Mouse (Mus musculus) brain, adult 2 months (tissue): ENCODE data around the gene Wdr17.

Experiments used
- DNase-seq: peaks from one replicate; pipeline ENCODE4 v3.0.0; 2011; ENCODE audit warnings: low read depth, low spot score

Wdr17 gene

GRCm38 (mm10) chr8:54886987-54887785 lies at the start of gene Wdr17:
Gene Wdr17, minus strand, starts transcription at chr8:54887184.
- peak; percentile 87 for DNase-seq

- DNase-seq, result no peak
These were observed 45.3 kb upstream of the Wdr17 start for GRCm38 (mm10) chr8:54932306-54932705.

- no peak for DNase-seq
These were observed 38.0 kb upstream of the Wdr17 start for GRCm38 (mm10) chr8:54924936-54925335.

- peak; percentile 71 for DNase-seq
These were observed 35.3 kb upstream of the Wdr17 start for GRCm38 (mm10) chr8:54922160-54922855.

- no peak for DNase-seq
These were observed 30.7 kb upstream of the Wdr17 start for GRCm38 (mm10) chr8:54917710-54918109.

GRCm38 (mm10) chr8:54912891-54913290 lies 25.9 kb upstream of the Wdr17 start:
- peak; percentile 39 for DNase-seq

GRCm38 (mm10) chr8:54899444-54899843 lies 12.5 kb upstream of the Wdr17 start:
- no peak for DNase-seq

- DNase-seq, result peak; percentile 15
These were observed 7.8 kb upstream of the Wdr17 start for GRCm38 (mm10) chr8:54894637-54895322.

GRCm38 (mm10) chr8:54894180-54894579 lies 7.2 kb upstream of the Wdr17 start:
- no peak for DNase-seq

- DNase-seq, result peak; percentile 29
These were observed 424 bp downstream of the Wdr17 start for GRCm38 (mm10) chr8:54886560-54886959.

- DNase-seq, result peak; percentile 74
These were observed 10.5 kb downstream of the Wdr17 start for GRCm38 (mm10) chr8:54876458-54876857.

- DNase-seq, result peak; percentile 55
These were observed 22.3 kb downstream of the Wdr17 start for GRCm38 (mm10) chr8:54864761-54865064.

- DNase-seq, result peak; percentile 90
These were observed 22.8 kb downstream of the Wdr17 start for GRCm38 (mm10) chr8:54864038-54864760.

GRCm38 (mm10) chr8:54836029-54836959 lies 50.7 kb downstream of the Wdr17 start:
- peak; percentile 39 for DNase-seq

- peak; percentile 75 for DNase-seq
These were observed 57.1 kb downstream of the Wdr17 start for GRCm38 (mm10) chr8:54829794-54830426.

GRCm38 (mm10) chr8:54827974-54828373 lies 59.0 kb downstream of the Wdr17 start:
- DNase-seq, result no peak

GRCm38 (mm10) chr8:54822956-54823355 lies 64.0 kb downstream of the Wdr17 start:
- DNase-seq, result no peak

GRCm38 (mm10) chr8:54818651-54819050 lies 68.3 kb downstream of the Wdr17 start:
- DNase-seq, result peak; percentile 63

- DNase-seq, result peak; percentile 9
These were observed 78.8 kb downstream of the Wdr17 start for GRCm38 (mm10) chr8:54808217-54808616.

- peak; percentile 50 for DNase-seq
These were observed 80.8 kb downstream of the Wdr17 start for GRCm38 (mm10) chr8:54806173-54806572.
